Mouse (Mus musculus) midbrain, postnatal 0 days (tissue): ENCODE measurements at regions not wholly inside any gene's neighbourhood (a gene's known extent, or its start where the extent isn't known, plus 50 kb on each side); places are given as distances from the start of the nearest gene placed in this dataset.
"Not testable (repeated sequence)": the region's sequence is repeated elsewhere in the genome, so short reads cannot be mapped to it uniquely, and the experiment has no call there.

Experiments
- ATAC-seq: fragments of 200-750 bp; cut with Nextera tagmentation; 2 replicates; pipeline ENCODE4 v1.8.0; 2017; ENCODE audit warnings: moderate number of reproducible peaks, mild to moderate bottlenecking, moderate TSS enrichment, moderate library complexity; ENCODE audit not compliant: low FRiP score
- DNase-seq: peaks from one replicate; pipeline ENCODE4 v3.0.0-alpha.2; 2015; ENCODE audit warnings: low spot score
- H3K27ac ChIP-seq: fragments of 300-500 bp; sonication (generic); 2 replicates; pipeline ENCODE4 v1.5.1; 2014; ENCODE audit warnings: low read depth, mild to moderate bottlenecking, low read length, mixed read lengths
- H3K27me3 ChIP-seq: fragments of 300-500 bp; sonication (generic); 2 replicates; pipeline ENCODE4 v1.6.1; 2014; ENCODE audit warnings: low read length, control low read depth, mixed read lengths; ENCODE audit not compliant: insufficient read depth
- H3K36me3 ChIP-seq: fragments of 300-500 bp; sonication (generic); 2 replicates; pipeline ENCODE4 v1.6.1; 2014; ENCODE audit warnings: low read length, control low read depth, mixed read lengths; ENCODE audit not compliant: insufficient read depth
- H3K4me1 ChIP-seq: fragments of 300-500 bp; sonication (generic); 2 replicates; pipeline ENCODE4 v1.6.1; 2014; ENCODE audit warnings: mild to moderate bottlenecking, control low read depth, antibody characterized with exemption, low read length, mixed read lengths; ENCODE audit not compliant: insufficient read depth
- H3K4me2 ChIP-seq: fragments of 300-500 bp; sonication (generic); 2 replicates; pipeline ENCODE4 v1.6.1; 2014; ENCODE audit warnings: low read depth, mild to moderate bottlenecking, low read length, mixed read lengths; ENCODE audit not compliant: poor library complexity, severe bottlenecking
- H3K4me3 ChIP-seq: fragments of 300-500 bp; sonication (generic); 2 replicates; pipeline ENCODE4 v1.5.1; 2014; ENCODE audit warnings: low read depth, mild to moderate bottlenecking, low read length, moderate library complexity
- H3K9ac ChIP-seq: fragments of 300-500 bp; sonication (generic); replicated peaks from 2 replicates; pipeline ENCODE4 v1.6.1; 2014; ENCODE audit warnings: mild to moderate bottlenecking, low read length, moderate library complexity, mixed read lengths; ENCODE audit not compliant: poor library complexity, severe bottlenecking
- H3K9me3 ChIP-seq: fragments of 300-500 bp; sonication (generic); 2 replicates; pipeline ENCODE4 v1.6.1; 2016; ENCODE audit warnings: low read length, control low read depth
- CTCF ChIP-seq: IDR thresholded peaks from 2 replicates; pipeline ENCODE4 v1.5.1; 2016; ENCODE audit warnings: antibody characterized with exemption, mild to moderate bottlenecking
- WGBS: fragments of 180-500 bp; shearing (Covaris S2); extraction: QIAGEN DNeasy Blood & Tissue Kit; methylation state at CpG from one replicate; pipeline ENCODE4 v1.1.7; 2014; 5-methylcytosine and 5-hydroxymethylcytosine counted together

DNA sequence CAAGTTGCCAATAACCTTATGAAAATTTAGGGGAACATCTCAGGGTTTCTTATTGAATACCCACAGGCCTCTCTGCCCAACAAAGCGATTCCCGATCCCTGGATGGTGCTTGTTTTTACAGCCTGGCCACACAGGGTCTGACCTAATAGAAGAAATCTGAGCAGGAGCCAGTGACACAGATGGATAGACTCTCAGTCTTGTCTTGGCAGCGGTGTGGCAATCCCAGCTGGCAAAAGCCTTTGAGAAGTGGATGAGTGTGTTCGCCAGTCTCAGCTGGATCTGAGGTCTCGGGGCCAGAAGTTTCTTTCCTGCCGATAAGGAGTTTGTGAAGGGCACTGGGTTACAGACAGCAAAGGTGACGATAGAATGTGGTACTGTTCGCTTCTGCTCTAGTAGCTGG lies 366.6 kb downstream of the Plekhb2 start:
- TF ChIP-seq CTCF: no peak
- Histone ChIP-seq H3K4me3 (no peak overlapping the region), H3K27ac (no peak overlapping the region), H3K9ac (no peak overlapping the region), H3K27me3 (no peaks in the 10 kb centered on the region), H3K4me1 (no peaks in the 10 kb centered on the region), H3K4me2 (no peak overlapping the region), H3K36me3 (no peaks in the 10 kb centered on the region), H3K9me3 (no peaks in the 10 kb centered on the region)
- peak; percentile 58 for DNase-seq
- WGBS: 83% methylated on average over 8 of the region's 8 CpGs
- no peak for ATAC-seq

DNA sequence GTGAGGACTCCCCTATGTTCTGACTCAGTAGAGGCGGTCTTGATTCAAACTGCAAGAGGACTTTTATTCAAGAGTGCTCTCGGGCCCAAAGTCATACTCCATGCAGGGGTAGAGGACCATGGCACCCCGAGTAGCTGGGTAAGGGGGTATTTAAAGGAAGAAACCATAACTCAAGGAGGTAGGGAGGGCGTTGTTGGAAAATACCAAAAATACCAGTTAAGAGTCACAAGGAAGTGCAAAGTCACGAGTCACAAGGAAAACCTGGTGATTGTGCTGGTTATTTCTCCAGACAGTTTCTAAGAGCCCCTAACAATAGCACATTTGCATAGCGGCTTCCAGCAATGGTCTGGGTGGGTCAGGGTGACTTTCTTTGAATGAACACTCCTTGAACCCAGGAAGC lies 370.4 kb downstream of the Plekhb2 start:
- not testable (repeated sequence) for H3K9ac ChIP-seq, H3K4me3 ChIP-seq, H3K36me3 ChIP-seq, H3K4me1 ChIP-seq, H3K4me2 ChIP-seq, H3K27ac ChIP-seq, H3K27me3 ChIP-seq, H3K9me3 ChIP-seq, DNase-seq, ATAC-seq
- WGBS: 89% methylated on average over 6 of the region's 6 CpGs

DNA sequence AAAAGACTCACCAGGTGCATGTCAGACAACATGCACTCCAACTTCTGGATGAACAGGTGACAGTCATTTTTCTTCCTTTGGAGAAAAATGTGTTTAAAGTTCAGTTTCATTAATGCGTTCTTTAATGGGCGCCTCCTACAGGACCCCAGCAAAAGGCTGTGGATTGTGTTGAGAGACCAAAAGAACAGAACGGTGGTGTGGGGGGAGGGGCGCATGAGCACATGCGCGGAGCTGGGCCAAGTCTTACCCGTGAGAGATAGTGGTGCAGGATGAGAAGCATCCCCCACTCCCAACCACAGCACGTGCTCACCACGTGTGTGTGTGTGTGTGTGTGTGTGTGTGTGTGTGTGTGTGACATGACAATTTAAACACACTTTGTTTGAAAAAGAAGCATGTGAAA lies 371.0 kb downstream of the Plekhb2 start:
- WGBS: 89% methylated on average over 9 of the region's 9 CpGs
- Histone ChIP-seq H3K27ac (no peak overlapping the region), H3K4me1 (no peaks in the 10 kb centered on the region), H3K27me3 (no peaks in the 10 kb centered on the region), H3K36me3 (no peaks in the 10 kb centered on the region), H3K9ac (no peak overlapping the region), H3K4me2 (no peak overlapping the region), H3K4me3 (no peak overlapping the region), H3K9me3 (no peaks in the 10 kb centered on the region)
- ATAC-seq (no peak), DNase-seq (no peak)
- TF ChIP-seq CTCF: no peak

DNA sequence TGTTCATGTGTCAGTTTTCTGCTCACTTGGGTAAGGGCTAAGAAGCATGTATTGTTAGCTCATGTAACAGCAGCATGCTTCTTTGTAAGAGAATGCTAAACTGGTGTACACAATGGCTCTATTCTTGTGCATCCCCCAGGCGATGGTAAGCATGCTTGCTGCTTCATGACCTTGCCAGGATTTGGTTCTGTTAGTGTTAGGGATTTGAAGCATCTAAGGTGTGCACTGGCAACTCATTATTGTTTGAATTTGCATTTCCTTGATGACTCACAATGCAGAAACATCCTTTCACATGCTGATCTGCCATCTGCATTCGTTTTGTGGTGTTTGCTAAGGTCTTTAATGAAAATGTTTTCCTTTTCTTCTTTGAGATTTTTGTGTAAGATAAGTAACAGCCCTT lies 382.8 kb downstream of the Plekhb2 start:
- Histone ChIP-seq H3K4me1 (no peaks in the 10 kb centered on the region), H3K9me3 (no peaks in the 10 kb centered on the region), H3K4me2 (no peak overlapping the region), H3K36me3 (no peaks in the 10 kb centered on the region), H3K27me3 (no peaks in the 10 kb centered on the region), H3K27ac (no peak overlapping the region), H3K9ac (no peak overlapping the region), H3K4me3 (no peak overlapping the region)
- DNase-seq (no peak), ATAC-seq (no peak)
- no peak for TF ChIP-seq CTCF
- WGBS: 14% methylated on average over 2 of the region's 2 CpGs

DNA sequence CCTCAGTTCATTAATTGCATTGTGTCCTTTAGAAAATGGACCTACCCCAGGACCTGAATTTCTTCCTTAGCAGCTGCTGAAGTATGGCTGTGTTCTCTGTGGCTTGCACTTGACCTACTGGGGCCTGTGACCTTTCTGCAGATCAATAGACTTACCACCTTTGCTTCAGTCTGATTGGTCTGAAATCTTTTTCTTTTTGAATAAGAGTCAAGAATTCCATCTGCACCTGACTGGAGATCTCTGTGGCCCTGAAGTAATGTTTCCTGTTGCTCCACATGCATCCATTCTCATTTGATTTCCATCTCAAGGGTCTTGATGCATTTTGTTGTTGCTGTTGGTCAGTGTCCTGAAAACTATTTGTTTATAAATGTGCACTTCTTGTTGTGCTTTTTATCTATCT lies 388.4 kb downstream of the Plekhb2 start:
- Histone ChIP-seq H3K9me3 (no peaks in the 10 kb centered on the region), H3K36me3 (no peaks in the 10 kb centered on the region), H3K4me1 (no peaks in the 10 kb centered on the region), H3K9ac (no peak overlapping the region), H3K4me3 (no peak overlapping the region), H3K27ac (no peak overlapping the region), H3K4me2 (no peak overlapping the region), H3K27me3 (no peaks in the 10 kb centered on the region)
- ATAC-seq: no peak
- no peak for TF ChIP-seq CTCF
- DNase-seq: no peak

DNA sequence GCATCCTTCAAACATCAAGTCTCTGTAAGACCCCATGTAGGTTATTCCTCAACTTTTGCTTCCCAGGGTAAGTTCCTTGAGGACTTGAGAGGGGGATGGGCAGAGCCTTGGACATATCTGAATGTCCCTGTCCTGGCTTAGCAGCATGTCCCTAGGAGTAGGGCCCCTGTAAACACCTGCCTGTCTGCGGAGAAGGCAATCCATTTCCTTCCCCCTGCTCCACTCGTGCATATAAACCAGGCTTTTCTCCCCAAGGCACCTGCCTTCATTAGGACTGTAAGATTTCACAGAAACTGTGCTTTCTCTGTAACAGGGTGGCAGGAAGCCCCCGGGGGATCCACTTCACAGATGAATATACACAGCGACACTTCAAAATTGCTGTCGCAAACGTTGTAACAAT lies 393.1 kb downstream of the Plekhb2 start:
- H3K4me2 ChIP-seq: peak overlapping the region; percentile 20
- DNase-seq (peak; percentile 30), ATAC-seq (peak; percentile 75)
- no peaks in the 10 kb centered on the region for H3K4me1 ChIP-seq
- no peaks in the 10 kb centered on the region for H3K9me3 ChIP-seq
- peak overlapping the region; percentile 12; the same call in 1 of the 2 replicates for H3K4me3 ChIP-seq
- no peaks in the 10 kb centered on the region for H3K27me3 ChIP-seq
- 0 out of 2 replicates have a peak overlapping the region, but pooled peaks have one; percentile 13 for H3K9ac ChIP-seq
- peak overlapping the region; percentile 62 for H3K27ac ChIP-seq
- TF ChIP-seq CTCF: no peak
- 28% methylated on average over 6 of the region's 6 CpGs for WGBS
- no peaks in the 10 kb centered on the region for H3K36me3 ChIP-seq
